11 mouse cellular contexts compared by ENCODE assay signal in genomic region chr14:35554288-35554687, GRCm38 (mm10).
DNase-seq lines count a peak whose midpoint lies in the region.
"Had no signal": no experiment of that assay in that cellular context is flagged by ENCODE, and none has a peak within 500 bp of the region (broad histone marks: within the 10 kb centered on the region; RNA-seq: fewer than 3 reads in every experiment).

No protein-coding gene starts in this region.

- peak; percentile 5 for DNase-seq in cerebellum, adult 9-11 months
- no peak for DNase-seq in cerebellum, adult 8-10 months
- DNase-seq in right cerebral cortex, adult 18-20 months, result peak; percentile 83
- DNase-seq in right cerebral cortex, postnatal 4 days, result no peak
- DNase-seq in layer of hippocampus, postnatal 36 days, result peak; percentile 8 to 31
- DNase-seq in telencephalon, adult 2 months (ENCODE audit: low read depth, low spot score), result peak; percentile 87
- no peak for DNase-seq in MN1 (ENCODE audit: low spot score)
- DNase-seq in urinary bladder, postnatal 4 days (ENCODE audit: low spot score in 2 of 2), result no peak
- DNase-seq: heart, adult 2 months; heart, postnatal 14 days; lung, postnatal 14 days had no signal

Comparison
In these comparisons a context has a peak if more than half of its experiments do, and no peak if none do; other contexts are left out.
1. DNase-seq: peak in cerebellum, adult 9-11 months (single experiment), right cerebral cortex, adult 18-20 months (single experiment), layer of hippocampus, postnatal 36 days (2 of 2) and telencephalon, adult 2 months (single experiment); none in cerebellum, adult 8-10 months (single experiment), right cerebral cortex, postnatal 4 days (single experiment), MN1 (single experiment) and urinary bladder, postnatal 4 days (0 of 2).